Mouse (Mus musculus): ENCODE data around the gene Rrm2. TPM values are rescaled to one million over a fixed set of nuclear protein-coding genes. Genes with fewer than 3 reads are reported as not detected.

Rrm2 gene
- polyA plus RNA-seq, 1 experiment = 5.9 TPM

- H3K27ac ChIP-seq (ENCODE audit: insufficient read depth, low read depth, low read length) = no peak overlapping the region
- no peaks in the 10 kb centered on the region for H3K4me1 ChIP-seq (ENCODE audit: control insufficient read depth, insufficient read depth, insufficient read length, low read length)
- no peak overlapping the region for H3K4me3 ChIP-seq (ENCODE audit: low read depth, low read length)
- 65% methylated on average over 8 of the region's 8 CpGs for WGBS
- no peaks in the 10 kb centered on the region for H3K36me3 ChIP-seq (ENCODE audit: control insufficient read depth, insufficient read depth, low read length)
- TF ChIP-seq POLR2A (IDR thresholded peaks at IDR 0.05; ENCODE audit: low read depth, low read length) (no peak), CTCF (IDR thresholded peaks at IDR 0.05; ENCODE audit: extremely low read depth, insufficient read length, insufficient replicate concordance, low read depth, low read length) (no peak)
- H3K27me3 ChIP-seq (ENCODE audit: control insufficient read depth, insufficient read depth, low read length) = no peaks in the 10 kb centered on the region
Observed at GRCm38 (mm10) chr12:24747297-24747696, 39.3 kb downstream of the Rrm2 start.

GRCm38 (mm10) chr12:24750521-24750920 is 42.5 kb downstream of the Rrm2 start:
- H3K27me3 ChIP-seq (ENCODE audit: control insufficient read depth, insufficient read depth, low read length) = no peaks in the 10 kb centered on the region
- 74% methylated on average over 6 of the region's 6 CpGs for WGBS
- no peaks in the 10 kb centered on the region for H3K4me1 ChIP-seq (ENCODE audit: control insufficient read depth, insufficient read depth, insufficient read length, low read length)
- no peak overlapping the region for H3K4me3 ChIP-seq (ENCODE audit: low read depth, low read length)
- no peak overlapping the region for H3K27ac ChIP-seq (ENCODE audit: insufficient read depth, low read depth, low read length)
- no peaks in the 10 kb centered on the region for H3K36me3 ChIP-seq (ENCODE audit: control insufficient read depth, insufficient read depth, low read length)
- TF ChIP-seq POLR2A (IDR thresholded peaks at IDR 0.05; ENCODE audit: low read depth, low read length) (no peak), CTCF (IDR thresholded peaks at IDR 0.05; ENCODE audit: extremely low read depth, insufficient read length, insufficient replicate concordance, low read depth, low read length) (no peak)

GRCm38 (mm10) chr12:24753680-24754079 is 45.6 kb downstream of the Rrm2 start:
- no peaks in the 10 kb centered on the region for H3K4me1 ChIP-seq (ENCODE audit: control insufficient read depth, insufficient read depth, insufficient read length, low read length)
- no peak overlapping the region for H3K27ac ChIP-seq (ENCODE audit: insufficient read depth, low read depth, low read length)
- TF ChIP-seq POLR2A (IDR thresholded peaks at IDR 0.05; ENCODE audit: low read depth, low read length) (no peak), CTCF (IDR thresholded peaks at IDR 0.05; ENCODE audit: extremely low read depth, insufficient read length, insufficient replicate concordance, low read depth, low read length) (no peak)
- WGBS = 73% methylated on average over 4 of the region's 4 CpGs
- H3K36me3 ChIP-seq (ENCODE audit: control insufficient read depth, insufficient read depth, low read length) = no peaks in the 10 kb centered on the region
- no peak overlapping the region for H3K4me3 ChIP-seq (ENCODE audit: low read depth, low read length)
- no peaks in the 10 kb centered on the region for H3K27me3 ChIP-seq (ENCODE audit: control insufficient read depth, insufficient read depth, low read length)

GRCm38 (mm10) chr12:24754693-24755092 is 46.7 kb downstream of the Rrm2 start:
- Histone ChIP-seq H3K4me3 (ENCODE audit: low read depth, low read length) (no peak overlapping the region), H3K36me3 (ENCODE audit: control insufficient read depth, insufficient read depth, low read length) (no peaks in the 10 kb centered on the region), H3K4me1 (ENCODE audit: control insufficient read depth, insufficient read depth, insufficient read length, low read length) (no peaks in the 10 kb centered on the region), H3K27ac (ENCODE audit: insufficient read depth, low read depth, low read length) (no peak overlapping the region), H3K27me3 (ENCODE audit: control insufficient read depth, insufficient read depth, low read length) (no peaks in the 10 kb centered on the region)
- WGBS = 64% methylated on average over 5 of the region's 5 CpGs
- no peak for TF ChIP-seq CTCF (IDR thresholded peaks at IDR 0.05; ENCODE audit: extremely low read depth, insufficient read length, insufficient replicate concordance, low read depth, low read length)
- no peak for TF ChIP-seq POLR2A (IDR thresholded peaks at IDR 0.05; ENCODE audit: low read depth, low read length)

- H3K4me3 ChIP-seq (ENCODE audit: low read depth, low read length) = no peak overlapping the region
- H3K27me3 ChIP-seq (ENCODE audit: control insufficient read depth, insufficient read depth, low read length) = no peaks in the 10 kb centered on the region
- no peaks in the 10 kb centered on the region for H3K36me3 ChIP-seq (ENCODE audit: control insufficient read depth, insufficient read depth, low read length)
- TF ChIP-seq POLR2A (IDR thresholded peaks at IDR 0.05; ENCODE audit: low read depth, low read length) = no peak
- WGBS = 71% methylated on average over 9 of the region's 9 CpGs
- no peak overlapping the region for H3K27ac ChIP-seq (ENCODE audit: insufficient read depth, low read depth, low read length)
- H3K4me1 ChIP-seq (ENCODE audit: control insufficient read depth, insufficient read depth, insufficient read length, low read length) = no peaks in the 10 kb centered on the region
Observed at GRCm38 (mm10) chr12:24755471-24755870, 47.4 kb downstream of the Rrm2 start.

- Histone ChIP-seq H3K4me3 (ENCODE audit: low read depth, low read length) (no peak overlapping the region), H3K27ac (ENCODE audit: insufficient read depth, low read depth, low read length) (no peak overlapping the region), H3K27me3 (ENCODE audit: control insufficient read depth, insufficient read depth, low read length) (no peaks in the 10 kb centered on the region), H3K4me1 (ENCODE audit: control insufficient read depth, insufficient read depth, insufficient read length, low read length) (no peaks in the 10 kb centered on the region), H3K36me3 (ENCODE audit: control insufficient read depth, insufficient read depth, low read length) (no peaks in the 10 kb centered on the region)
- TF ChIP-seq CTCF (IDR thresholded peaks at IDR 0.05; ENCODE audit: extremely low read depth, insufficient read length, insufficient replicate concordance, low read depth, low read length) = no peak
Observed at GRCm38 (mm10) chr12:24757387-24757786, 49.3 kb downstream of the Rrm2 start.

GRCm38 (mm10) chr12:24758374-24758773 is 50.3 kb downstream of the Rrm2 start:
- Histone ChIP-seq H3K27me3 (ENCODE audit: control insufficient read depth, insufficient read depth, low read length) (no peaks in the 10 kb centered on the region), H3K36me3 (ENCODE audit: control insufficient read depth, insufficient read depth, low read length) (no peaks in the 10 kb centered on the region), H3K4me3 (ENCODE audit: low read depth, low read length) (no peak overlapping the region), H3K27ac (ENCODE audit: insufficient read depth, low read depth, low read length) (no peak overlapping the region), H3K4me1 (ENCODE audit: control insufficient read depth, insufficient read depth, insufficient read length, low read length) (no peaks in the 10 kb centered on the region)
- WGBS = 42% methylated on average over 6 of the region's 6 CpGs
- TF ChIP-seq CTCF (IDR thresholded peaks at IDR 0.05; ENCODE audit: extremely low read depth, insufficient read length, insufficient replicate concordance, low read depth, low read length) = no peak
- no peak for TF ChIP-seq POLR2A (IDR thresholded peaks at IDR 0.05; ENCODE audit: low read depth, low read length)

GRCm38 (mm10) chr12:24762253-24762652 is 54.2 kb downstream of the Rrm2 start:
- no peak overlapping the region for H3K27ac ChIP-seq (ENCODE audit: insufficient read depth, low read depth, low read length)
- H3K27me3 ChIP-seq (ENCODE audit: control insufficient read depth, insufficient read depth, low read length) = no peaks in the 10 kb centered on the region
- no peaks in the 10 kb centered on the region for H3K36me3 ChIP-seq (ENCODE audit: control insufficient read depth, insufficient read depth, low read length)
- 24% methylated on average over 3 of the region's 3 CpGs for WGBS
- no peak overlapping the region for H3K4me3 ChIP-seq (ENCODE audit: low read depth, low read length)
- TF ChIP-seq POLR2A (IDR thresholded peaks at IDR 0.05; ENCODE audit: low read depth, low read length) (no peak), CTCF (IDR thresholded peaks at IDR 0.05; ENCODE audit: extremely low read depth, insufficient read length, insufficient replicate concordance, low read depth, low read length) (no peak)
- H3K4me1 ChIP-seq (ENCODE audit: control insufficient read depth, insufficient read depth, insufficient read length, low read length) = no peaks in the 10 kb centered on the region

Other genes starting within 250 kb of the Rrm2 start
- gene Taf1b, start 209.9 kb upstream of the Rrm2 start, polyA plus RNA-seq (2012; rRNA removed) = 0.79 and 1.9 TPM in 2 replicates
- 0.33 and 0.51 TPM in 2 replicates for gene Grhl1, start 136.0 kb upstream of the Rrm2 start, polyA plus RNA-seq (2012; rRNA removed)
- gene Klf11, start 57.0 kb upstream of the Rrm2 start, polyA plus RNA-seq (2012; rRNA removed) = 1.7 and 4.2 TPM in 2 replicates
- gene Cys1, start 26.4 kb upstream of the Rrm2 start, polyA plus RNA-seq (2012; rRNA removed) = 2.2 and 2.9 TPM in 2 replicates
- gene Mboat2, start 122.6 kb downstream of the Rrm2 start, polyA plus RNA-seq (2012; rRNA removed) = 0.55 and 1.9 TPM in 2 replicates

Measured in small intestine, adult 2 months (tissue).